In genomic region chr17:23654410-23654809, GRCm38 (mm10) we compare ENCODE assay signal across 26 mouse cellular contexts. TPM values are rescaled to one million over a fixed set of nuclear protein-coding genes. Genes with fewer than 3 reads are reported as not detected.
"Had no signal": no experiment of that assay in that cellular context is flagged by ENCODE, and none has a peak within 500 bp of the region (broad histone marks: within the 10 kb centered on the region; RNA-seq: fewer than 3 reads in every experiment).

No protein-coding gene starts in this region.

- DNase-seq: gastrocnemius, adult 2 months; gastrocnemius, postnatal 10 days; gastrocnemius, postnatal 25 days; heart, adult 11 months; heart, postnatal 10 days; heart, postnatal 4 days; kidney, adult 11 months; kidney, adult 2 months; kidney, adult 9 months; kidney, postnatal 14 days; kidney, postnatal 36 days; layer of hippocampus, adult 9-11 months; layer of hippocampus, postnatal 36 days; left cerebral cortex, postnatal 4 days had no signal

- ATAC-seq: hindbrain, postnatal 0 days; intestine, embryonic 16.5 days had no signal

RNA-seq across cellular contexts. Expression of gene Bicdl2, which starts 5.9 kb away (rescaled TPM):
- total RNA-seq: gastrocnemius, adult 2 months; gastrocnemius, postnatal 10 days; gastrocnemius, postnatal 25 days; gastrocnemius, postnatal 4 days; heart, adult 8-10 months; heart, postnatal 10 days; heart, postnatal 25 days; hindbrain, postnatal 0 days; layer of hippocampus, adult 18-20 months; layer of hippocampus, adult 8-10 months; layer of hippocampus, postnatal 14 days; layer of hippocampus, postnatal 36 days; left cerebral cortex, adult 18-20 months; left cerebral cortex, adult 8-10 months; left cerebral cortex, postnatal 10 days; left cerebral cortex, postnatal 25 days; left cerebral cortex, postnatal 4 days had no signal

RNA-seq across cellular contexts. Expression of gene Mmp25, which starts 9.3 kb away (rescaled TPM):
- total RNA-seq: gastrocnemius, postnatal 25 days had no signal
